Mouse (Mus musculus) adrenal gland, adult 2 months (tissue): Measurements from ENCODE around the gene Hebp1. TPM values are rescaled to one million over a fixed set of nuclear protein-coding genes. Genes with fewer than 3 reads are reported as not detected.

Experiments
- DNase-seq: peaks from one replicate; pipeline ENCODE4 v3.0.0; 2021
- polyA plus RNA-seq: library from polyadenylated mRNA; depleted of rRNA; stranded (reverse); fragments of >200 nt; gene quantifications from 2 replicates; pipeline ENCODE4 v1.2.3, GENCODE M21; 2012
- total RNA-seq, 2 experiments: library from RNA; stranded (reverse); gene quantifications; 2 replicates each; pipeline ENCODE4 v1.2.3; 2021

Hebp1 gene
- total and polyA plus RNA-seq, 3 experiments = 9.5 to 27.6 (median 18.0) TPM

- DNase-seq = no peak
These were observed 35.5 kb downstream of the Hebp1 start for GRCm38 (mm10) chr6:135162311-135162710.

GRCm38 (mm10) chr6:135161356-135161755 lies 36.5 kb downstream of the Hebp1 start:
- no peak for DNase-seq

GRCm38 (mm10) chr6:135158509-135158908 lies 39.3 kb downstream of the Hebp1 start:
- no peak for DNase-seq

GRCm38 (mm10) chr6:135157496-135157895 lies 40.3 kb downstream of the Hebp1 start:
- no peak for DNase-seq

- no peak for DNase-seq
These were observed 41.2 kb downstream of the Hebp1 start for GRCm38 (mm10) chr6:135156597-135156996.

GRCm38 (mm10) chr6:135153719-135154118 lies 44.1 kb downstream of the Hebp1 start:
- DNase-seq = no peak

DNA sequence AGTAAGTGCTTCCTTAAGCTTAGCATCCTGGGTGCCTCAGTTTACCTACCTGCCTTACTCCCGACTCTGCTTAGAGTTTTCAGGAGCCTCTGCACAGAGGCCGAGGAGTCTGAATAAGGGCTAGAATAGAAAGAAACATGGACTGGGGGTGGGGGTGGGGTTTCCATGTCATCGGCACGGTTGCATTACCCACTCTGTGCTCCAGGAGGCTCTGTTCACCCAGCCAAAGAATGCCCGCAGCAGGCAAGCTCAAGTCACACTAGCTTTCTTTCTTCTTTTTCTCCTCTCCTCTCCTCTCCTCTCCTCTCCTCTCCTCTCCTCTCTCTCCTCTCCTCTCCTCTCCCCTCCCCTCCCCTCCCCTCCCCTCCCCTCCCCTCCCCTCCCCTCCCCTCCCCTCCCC lies 47.5 kb downstream of the Hebp1 start:
- no peak for DNase-seq

DNA sequence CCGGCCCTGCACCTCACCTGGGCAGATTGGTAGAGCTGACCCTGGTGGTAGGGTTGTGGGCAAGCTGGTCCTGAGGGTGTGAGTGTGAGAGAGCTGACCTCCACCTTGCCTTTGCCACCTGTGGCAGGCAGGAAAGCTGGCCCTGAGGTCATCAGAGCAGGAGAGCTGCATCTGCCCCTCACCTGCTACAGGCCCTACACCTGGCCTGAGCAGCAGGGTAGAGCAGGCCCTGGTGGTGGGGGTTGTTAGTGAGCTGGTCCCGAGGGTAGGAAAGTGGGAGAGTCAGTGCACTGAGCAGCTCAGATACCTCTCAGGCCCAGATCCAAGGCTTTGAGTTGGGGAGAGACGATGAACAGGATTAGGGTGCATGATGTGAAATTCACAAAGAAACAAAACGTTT lies 48.1 kb downstream of the Hebp1 start:
- no peak for DNase-seq

- DNase-seq = no peak
These were observed 48.6 kb downstream of the Hebp1 start for GRCm38 (mm10) chr6:135149175-135149574.

- no peak for DNase-seq
These were observed 49.3 kb downstream of the Hebp1 start for GRCm38 (mm10) chr6:135148506-135148905.

- no peak for DNase-seq
These were observed 51.8 kb downstream of the Hebp1 start for GRCm38 (mm10) chr6:135145976-135146375.

DNA sequence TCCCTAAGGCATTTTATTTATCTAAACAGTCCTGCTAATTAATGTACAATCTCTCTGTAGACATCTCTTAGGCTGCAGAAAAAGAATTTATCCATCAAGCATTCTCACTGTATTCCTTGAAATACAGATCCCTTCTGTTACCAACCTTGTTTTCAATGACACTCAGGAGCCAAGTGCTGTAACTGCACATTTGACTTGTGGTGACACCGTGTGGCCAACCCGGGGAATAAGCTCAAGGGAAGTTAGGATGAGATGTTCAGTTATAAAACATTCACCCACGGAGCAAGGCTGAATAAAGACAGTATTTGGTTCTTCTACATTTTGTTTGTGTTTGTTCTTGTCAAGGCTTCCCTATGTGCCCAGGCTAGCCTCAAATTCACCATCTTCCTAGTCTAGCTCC lies 53.3 kb downstream of the Hebp1 start:
- peak; percentile 26 for DNase-seq

DNA sequence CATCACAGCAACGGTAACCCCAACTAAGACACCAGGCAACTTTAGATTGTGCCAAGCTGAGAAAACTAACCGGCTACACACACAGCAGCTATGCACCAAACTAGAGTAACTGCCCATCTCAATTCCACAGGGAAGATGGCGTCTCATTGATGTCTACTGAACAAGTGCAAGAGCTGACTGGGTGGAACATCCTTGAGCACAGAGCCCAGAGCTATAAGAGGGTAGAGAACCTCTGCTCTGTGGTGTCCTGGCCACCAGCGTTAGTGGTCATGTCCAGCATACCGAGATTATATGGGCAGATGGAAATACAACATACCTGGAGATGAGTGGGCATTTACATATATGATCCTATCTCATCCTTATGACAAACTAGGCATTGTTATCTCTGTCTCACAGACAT lies 54.7 kb downstream of the Hebp1 start:
- no peak for DNase-seq

GRCm38 (mm10) chr6:135141451-135142147 lies 56.2 kb downstream of the Hebp1 start:
- DNase-seq = no peak

- DNase-seq = peak; percentile 36
These were observed 59.1 kb downstream of the Hebp1 start for GRCm38 (mm10) chr6:135138746-135139145.

DNA sequence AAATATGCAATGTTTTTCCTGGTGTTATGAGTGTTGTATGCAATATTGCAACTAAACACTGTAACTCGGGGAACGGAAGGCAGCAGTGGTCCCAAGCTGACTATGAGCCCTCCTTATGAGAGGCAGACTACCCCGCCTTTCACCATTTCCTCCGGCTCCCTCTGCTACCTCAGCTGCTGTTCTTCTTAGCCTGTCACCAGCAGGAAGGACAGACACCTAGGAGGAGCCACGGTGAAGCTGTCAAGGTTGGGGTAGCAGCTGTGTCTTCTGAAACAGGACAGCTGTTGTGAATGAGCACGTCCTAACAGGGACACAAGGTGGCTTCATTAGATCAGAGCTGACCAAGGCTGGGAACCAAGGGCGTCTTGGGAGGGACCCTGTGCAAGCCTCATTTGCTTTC lies 59.6 kb downstream of the Hebp1 start:
- no peak for DNase-seq

GRCm38 (mm10) chr6:135137736-135138135 lies 60.1 kb downstream of the Hebp1 start:
- DNase-seq = no peak

DNA sequence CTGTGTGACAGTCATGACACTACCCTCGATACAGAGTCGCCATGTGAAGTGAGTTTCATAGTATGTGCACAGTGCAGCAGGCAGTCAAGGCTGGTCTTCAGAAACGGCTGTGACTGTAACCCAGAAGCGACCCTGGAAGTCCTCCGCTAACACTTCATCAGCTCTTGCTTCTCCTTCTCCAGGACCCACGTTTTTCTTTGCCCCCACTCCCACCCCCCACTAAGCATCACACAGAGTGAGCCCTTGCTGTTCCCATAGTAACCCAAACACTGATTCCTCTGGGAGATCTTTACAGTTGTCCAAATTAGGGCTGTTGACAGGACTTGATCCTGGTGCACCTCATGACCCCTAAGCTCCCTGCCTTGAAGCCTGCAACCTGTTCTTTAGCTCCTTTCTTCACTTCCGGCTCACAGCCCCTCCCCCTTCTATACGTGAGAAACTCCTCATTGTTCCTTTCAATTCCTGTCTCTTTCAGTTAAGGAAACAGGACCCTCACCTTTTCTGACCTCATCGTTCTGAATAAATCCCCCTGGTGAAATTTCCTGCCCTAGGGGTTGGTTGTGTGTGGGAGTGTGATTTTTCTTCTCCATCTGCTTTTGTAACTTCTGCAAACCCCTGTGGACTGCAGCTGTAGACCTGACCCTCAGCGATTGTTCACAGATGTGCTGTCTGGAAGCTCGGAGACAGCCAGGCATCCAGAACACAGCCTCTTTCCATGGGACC lies 61.2 kb downstream of the Hebp1 start:
- no peak for DNase-seq

GRCm38 (mm10) chr6:135135735-135136134 lies 62.1 kb downstream of the Hebp1 start:
- DNase-seq = no peak

DNA sequence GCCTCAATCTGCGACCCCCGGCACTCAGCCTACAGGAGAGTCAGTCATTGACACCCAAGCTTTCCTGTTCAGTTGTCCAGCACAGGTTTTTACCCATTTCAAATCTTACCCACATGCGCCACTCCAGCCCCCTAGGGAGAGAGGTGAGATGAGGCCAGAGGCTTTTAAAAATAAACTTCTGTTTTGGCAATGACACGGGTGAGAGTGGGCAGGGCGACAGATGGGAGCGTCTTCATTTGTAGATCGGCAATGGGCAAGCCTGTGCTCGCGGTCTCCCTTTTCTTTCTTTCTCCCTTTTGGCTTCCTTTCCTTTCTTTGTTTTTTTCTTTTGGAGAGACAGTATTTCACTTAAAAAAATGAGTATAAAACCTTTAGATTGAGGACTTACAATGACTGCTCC lies 64.3 kb downstream of the Hebp1 start:
- DNase-seq = no peak

- DNase-seq = no peak
These were observed 64.7 kb downstream of the Hebp1 start for GRCm38 (mm10) chr6:135133086-135133485.

DNA sequence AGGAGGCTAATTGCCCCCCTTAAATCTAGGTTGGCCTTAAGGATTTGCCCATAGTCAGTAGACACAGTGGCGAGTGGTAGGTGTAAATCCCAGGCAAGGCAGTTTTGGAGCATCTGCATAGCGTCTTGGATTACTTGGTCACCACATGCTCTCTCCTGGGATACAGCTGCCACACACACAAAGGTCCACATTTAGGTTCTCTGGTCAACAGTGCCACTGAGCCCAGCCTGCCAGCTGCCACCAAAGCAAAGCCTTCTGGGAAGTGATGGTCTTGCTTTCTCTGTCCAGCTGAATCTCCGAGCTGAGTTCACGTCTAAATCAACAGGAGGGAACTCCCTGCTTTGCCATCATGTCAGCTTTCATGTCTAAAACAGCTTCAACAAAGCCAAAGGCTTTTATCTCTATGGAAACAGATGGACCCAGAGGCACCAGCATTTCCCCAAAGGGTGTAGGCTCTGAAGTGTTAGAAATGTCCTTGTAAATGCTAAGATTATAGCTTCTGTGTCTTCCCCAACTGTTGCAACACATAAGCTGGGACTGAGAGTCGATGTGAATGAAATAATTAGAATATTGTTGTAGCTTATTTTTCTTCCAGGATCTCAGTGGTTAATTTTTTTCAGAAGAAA lies 73.0 kb downstream of the Hebp1 start:
- DNase-seq = no peak

GRCm38 (mm10) chr6:135118183-135118582 lies 79.6 kb downstream of the Hebp1 start, which contains the start of gene Gprc5d:
TSS of gene Gprc5d (minus strand) at chr6:135118283.
- DNase-seq = no peak
